Mouse (Mus musculus) megakaryocyte, embryonic 14.5 days (primary cell): Measurements from ENCODE around the gene Reep6. TPM values are rescaled to one million over a fixed set of nuclear protein-coding genes. Genes with fewer than 3 reads are reported as not detected.
A peak's percentile ranks its signal among the peaks of the same experiment; 100 is the strongest.

ENCODE experiments used
- H3K27me3 ChIP-seq: replicated peaks from 2 replicates; pipeline ENCODE3; 2012; ENCODE audit warnings: inconsistent platforms
- H3K36me3 ChIP-seq: replicated peaks from 2 replicates; pipeline ENCODE3; 2012; ENCODE audit warnings: low read length, inconsistent platforms, mixed read lengths
- H3K4me1 ChIP-seq: 2 replicates; pipeline ENCODE4 v1.6.1; 2012; ENCODE audit warnings: inconsistent platforms
- H3K4me3 ChIP-seq: replicated peaks from 2 replicates; pipeline ENCODE3; 2012; ENCODE audit warnings: moderate library complexity, mild to moderate bottlenecking, inconsistent platforms
- H3K9me3 ChIP-seq: 2 replicates; pipeline ENCODE4 v1.6.1; 2012; ENCODE audit warnings: inconsistent platforms
- FLI1 ChIP-seq: IDR thresholded peaks from 2 replicates; pipeline ENCODE4 v1.6.1; 2012; ENCODE audit warnings: low read length, inconsistent platforms, mixed read lengths
- GATA1 ChIP-seq: IDR thresholded peaks from 3 replicates; pipeline ENCODE4 v1.6.1; 2012; ENCODE audit warnings: mixed read lengths, low read length, inconsistent platforms, borderline replicate concordance
- polyA plus RNA-seq: library from polyadenylated mRNA; stranded (reverse); fragments of >175 nt; gene quantifications from 2 replicates; pipeline ENCODE4 v1.2.3, GENCODE M21; 2012; ENCODE audit warnings: low replicate concordance; ENCODE audit not compliant: insufficient read depth

Gene Reep6
- polyA plus RNA-seq, 1 experiment, result 19.0 TPM

GRCm38 (mm10) chr10:80382641-80383365 lies 53.0 kb downstream of the Reep6 start:
- Histone ChIP-seq H3K36me3 (peaks cover 38% of the 10 kb centered on the region), H3K4me1 (peaks cover 51% of the 10 kb centered on the region), H3K4me3 (no peak overlapping the region)

GRCm38 (mm10) chr10:80383431-80383830 lies 53.7 kb downstream of the Reep6 start:
- Histone ChIP-seq H3K27me3 (peaks cover 23% of the 10 kb centered on the region), H3K4me1 (peaks cover 56% of the 10 kb centered on the region), H3K36me3 (peaks cover 38% of the 10 kb centered on the region), H3K4me3 (no peak overlapping the region), H3K9me3 (no peaks in the 10 kb centered on the region)
- TF ChIP-seq GATA1 (no peak), FLI1 (no peak)

More at GRCm38 (mm10) chr10:80382641-80383365, 53.0 kb downstream of the Reep6 start:
- Histone ChIP-seq H3K27me3 (peaks cover 25% of the 10 kb centered on the region), H3K9me3 (no peaks in the 10 kb centered on the region)
- TF ChIP-seq GATA1 (no peak), FLI1 (no peak)

- TF ChIP-seq FLI1 (no peak), GATA1 (no peak)
- H3K27me3 ChIP-seq, result peaks cover 18% of the 10 kb centered on the region
- peaks cover 38% of the 10 kb centered on the region for H3K36me3 ChIP-seq
- peaks cover 62% of the 10 kb centered on the region for H3K4me1 ChIP-seq
- H3K4me3 ChIP-seq, result peak overlapping the region; percentile 60
- H3K9me3 ChIP-seq, result no peaks in the 10 kb centered on the region
These were observed 54.4 kb downstream of the Reep6 start for GRCm38 (mm10) chr10:80384115-80384639.

- H3K27me3 ChIP-seq, result peaks cover 15% of the 10 kb centered on the region
- peak overlapping the region; percentile 60 for H3K4me3 ChIP-seq
- TF ChIP-seq GATA1, result no peak
- TF ChIP-seq FLI1, result no peak
- no peaks in the 10 kb centered on the region for H3K9me3 ChIP-seq
- peaks cover 67% of the 10 kb centered on the region for H3K4me1 ChIP-seq
- H3K36me3 ChIP-seq, result peaks cover 42% of the 10 kb centered on the region
These were observed 55.0 kb downstream of the Reep6 start for GRCm38 (mm10) chr10:80384709-80385108.

GRCm38 (mm10) chr10:80385310-80385709 lies 55.6 kb downstream of the Reep6 start:
- Histone ChIP-seq H3K4me1 (peaks cover 73% of the 10 kb centered on the region), H3K27me3 (peaks cover 15% of the 10 kb centered on the region), H3K4me3 (peak overlapping the region; percentile 97), H3K9me3 (no peaks in the 10 kb centered on the region), H3K36me3 (peaks cover 44% of the 10 kb centered on the region)
- no peak for TF ChIP-seq GATA1
- TF ChIP-seq FLI1, result no peak

Other genes with a start within 250 kb of the Reep6 start
- gene Sbno2, start 224.4 kb upstream of the Reep6 start, polyA plus RNA-seq, result 151 and 347 TPM in 2 replicates
- 153 and 200 TPM in 2 replicates for gene Stk11, start 214.2 kb upstream of the Reep6 start, polyA plus RNA-seq
- gene Atp5d, start 191.3 kb upstream of the Reep6 start, polyA plus RNA-seq, result 1,192 and 1,533 TPM in 2 replicates
- gene Cbarp, start 189.1 kb upstream of the Reep6 start, polyA plus RNA-seq, result 4.8 and 11.7 TPM in 2 replicates
- 171 and 203 TPM in 2 replicates for gene Midn, start 181.7 kb upstream of the Reep6 start, polyA plus RNA-seq
- gene Cirbp, start 164.0 kb upstream of the Reep6 start, polyA plus RNA-seq, result 27.7 and 39.5 TPM in 2 replicates
- gene 1600002K03Rik, start 157.0 kb upstream of the Reep6 start, polyA plus RNA-seq, result 3.0 and 7.7 TPM in 2 replicates
- gene Efna2, start 150.5 kb upstream of the Reep6 start, polyA plus RNA-seq, result 0.79 and 1.6 TPM in 2 replicates
- gene Mum1, start 103.5 kb upstream of the Reep6 start, polyA plus RNA-seq, result 9.6 TPM in 2 replicates
- gene Ndufs7, start 80.8 kb upstream of the Reep6 start, polyA plus RNA-seq, result 226 and 551 TPM in 2 replicates
- 3.2 and 11.3 TPM in 2 replicates for gene Gamt, start 68.9 kb upstream of the Reep6 start, polyA plus RNA-seq
- gene Dazap1, start 68.5 kb upstream of the Reep6 start, polyA plus RNA-seq, result 384 and 552 TPM in 2 replicates
- gene Rps15, start 37.5 kb upstream of the Reep6 start, polyA plus RNA-seq, result 7,349 and 10,126 TPM in 2 replicates
- gene Apc2, start 34.0 kb upstream of the Reep6 start, polyA plus RNA-seq, result 0.92 and 4.5 TPM in 2 replicates
- 62.0 and 88.2 TPM in 2 replicates for gene 2310011J03Rik, start 9.4 kb upstream of the Reep6 start, polyA plus RNA-seq
- gene Pcsk4, start 455 bp upstream of the Reep6 start, polyA plus RNA-seq, result 15.1 and 26.0 TPM in 2 replicates
- gene Adamtsl5, start 18.5 kb downstream of the Reep6 start, polyA plus RNA-seq, result 27.2 and 34.8 TPM in 2 replicates
- gene Plk5, start 26.5 kb downstream of the Reep6 start, polyA plus RNA-seq, result not detected in 2 replicates
- gene Mex3d, start 57.7 kb downstream of the Reep6 start, polyA plus RNA-seq, result 17.2 and 29.0 TPM in 2 replicates
- gene Mbd3, start 69.6 kb downstream of the Reep6 start, polyA plus RNA-seq, result 199 and 247 TPM in 2 replicates
- gene Uqcr11, start 76.9 kb downstream of the Reep6 start, polyA plus RNA-seq, result 441 and 1,591 TPM in 2 replicates
- 168 and 304 TPM in 2 replicates for gene Tcf3, start 103.7 kb downstream of the Reep6 start, polyA plus RNA-seq
- not detected in 2 replicates for gene Onecut3, start 164.9 kb downstream of the Reep6 start, polyA plus RNA-seq
- 0.49 TPM in 1 of 2 replicates, not detected in the other for gene Atp8b3, start 209.2 kb downstream of the Reep6 start, polyA plus RNA-seq
- 81.2 and 149 TPM in 2 replicates for gene Rexo1, start 231.6 kb downstream of the Reep6 start, polyA plus RNA-seq
- 35.6 and 98.1 TPM in 2 replicates for gene Klf16, start 247.4 kb downstream of the Reep6 start, polyA plus RNA-seq